Mouse (Mus musculus) small intestine, adult 2 months (tissue): ENCODE results near the gene Wnk2.

Experiments used
- CTCF ChIP-seq: fragments of 200-500 bp; IDR thresholded peaks from 2 replicates; pipeline ENCODE4 v1.5.1; 2012; ENCODE audit warnings: low read depth, mild to moderate bottlenecking, control low read depth, inconsistent platforms, low read length, moderate library complexity, mixed read lengths; ENCODE audit not compliant: insufficient replicate concordance, insufficient read length; ENCODE audit errors: extremely low read depth
- POLR2A ChIP-seq: fragments of 200-500 bp; IDR thresholded peaks from 2 replicates; pipeline ENCODE4 v1.6.1; 2012; ENCODE audit warnings: low read depth, mild to moderate bottlenecking, control low read depth, inconsistent platforms, low read length, moderate library complexity

- TF ChIP-seq POLR2A (no peak), CTCF (no peak)
Observed at GRCm38 (mm10) chr13:49085211-49085610, 62.6 kb downstream of the Wnk2 start.
